Mouse (Mus musculus): ENCODE measurements around the gene Tent5b.
A peak's percentile ranks its signal among the peaks of the same experiment; 100 is the strongest.

Gene Tent5b

DNA sequence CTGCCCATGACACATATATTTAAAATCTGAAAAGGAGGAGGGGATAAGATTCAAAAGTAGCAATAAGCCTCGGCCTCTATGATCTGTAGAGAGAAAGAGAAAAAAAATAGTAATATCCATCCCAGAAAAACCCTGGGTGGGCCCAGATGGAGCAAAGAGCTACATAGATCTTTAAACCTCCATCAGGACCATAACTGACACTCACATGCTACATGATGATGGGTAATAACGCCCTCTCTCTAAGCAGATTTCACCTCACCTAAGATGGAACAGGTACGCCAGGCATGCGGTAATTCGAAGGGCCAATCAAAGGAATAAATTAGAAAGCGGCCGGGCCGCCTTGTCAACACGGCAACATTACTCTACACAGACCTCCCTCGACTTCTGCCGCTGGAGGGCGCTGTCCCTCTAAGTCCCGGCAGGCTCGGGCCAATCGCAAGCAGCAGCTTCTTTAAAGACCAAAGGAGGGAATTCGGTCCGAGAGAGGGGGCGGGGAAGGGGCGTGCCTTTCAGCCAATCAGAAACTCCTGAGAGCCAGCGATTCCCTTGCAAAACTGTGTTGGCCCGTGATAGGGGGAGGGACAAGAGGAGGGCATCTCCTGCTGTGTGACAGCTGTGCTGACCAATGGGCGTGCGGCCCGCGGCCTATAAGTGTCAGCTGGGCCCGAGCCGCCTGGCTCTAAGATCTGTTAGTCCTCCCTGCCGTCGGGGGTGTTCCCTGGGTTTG lies at the start of gene Tent5b:
Gene Tent5b (plus strand): TSS at position 675 of the 727 bp plus-strand sequence.
- peak; percentile 99 for DNase-seq

DNA sequence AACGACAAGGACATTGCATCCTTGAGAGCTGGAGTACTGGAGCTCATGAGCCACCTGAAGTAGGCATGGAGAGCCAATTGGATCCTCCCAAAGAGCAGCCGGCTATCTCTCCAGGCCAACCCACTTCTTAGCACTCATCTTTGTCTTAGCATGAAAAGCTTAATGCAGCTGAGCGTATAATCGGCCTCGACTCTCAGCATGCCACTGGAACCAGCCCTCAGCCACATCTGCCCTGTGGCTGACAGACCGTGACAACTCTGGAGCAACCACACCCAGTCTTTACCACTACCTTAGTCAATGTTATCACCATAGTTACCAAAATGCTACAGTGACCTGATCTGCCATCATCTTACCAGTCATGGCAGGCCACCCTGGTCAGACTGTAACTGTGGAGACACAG lies 48.4 kb upstream of the Tent5b start:
- DNase-seq: no peak

DNA sequence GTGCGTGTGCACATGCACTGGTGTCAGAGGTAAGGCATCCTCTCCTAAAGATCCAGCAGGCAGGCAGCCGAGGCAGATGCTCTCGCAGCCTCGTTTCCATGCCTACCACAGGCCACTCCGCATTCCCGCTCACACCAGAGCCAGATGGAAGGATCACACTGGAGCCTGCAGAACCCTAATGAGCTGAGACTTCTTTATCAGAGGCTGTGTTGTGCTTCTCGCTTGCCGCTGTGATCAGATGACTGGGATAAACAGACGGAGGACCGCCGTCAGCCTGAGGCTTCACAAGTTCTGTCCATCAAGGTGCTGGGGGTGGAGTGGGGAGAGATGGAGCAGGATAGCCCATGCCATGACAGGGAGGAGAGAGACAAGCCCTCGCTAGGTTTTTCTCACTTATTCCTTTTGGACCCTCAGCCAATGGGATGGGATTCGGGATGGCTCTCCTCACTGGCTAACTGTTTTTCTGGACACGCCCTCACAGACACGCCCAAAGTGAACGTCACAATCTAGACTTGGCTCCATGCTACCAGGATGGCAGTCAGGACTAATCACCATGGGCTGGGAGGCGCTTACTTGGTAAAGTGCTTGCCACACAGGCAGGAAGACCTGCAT lies 47.3 kb upstream of the Tent5b start:
- DNase-seq: no peak

DNA sequence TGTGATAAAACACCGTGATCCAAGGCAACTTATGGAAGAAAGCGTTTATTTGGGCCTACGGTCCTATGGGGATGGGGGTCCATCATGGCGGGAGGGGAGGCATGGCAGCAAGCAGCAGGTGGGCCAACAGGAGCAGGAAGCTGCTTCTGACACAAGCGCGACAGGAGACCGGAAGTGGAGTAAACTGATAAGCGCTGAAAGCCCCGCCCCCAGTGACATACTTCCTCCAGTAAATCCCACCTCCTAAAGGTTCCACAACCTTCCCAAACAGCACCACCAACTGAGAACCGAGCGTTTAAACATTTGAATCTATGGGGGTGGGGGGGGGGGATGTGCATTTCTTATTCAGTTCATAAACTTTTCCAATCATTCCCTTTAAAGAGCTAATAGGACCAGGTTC lies 44.0 kb upstream of the Tent5b start:
- no peak for DNase-seq

DNA sequence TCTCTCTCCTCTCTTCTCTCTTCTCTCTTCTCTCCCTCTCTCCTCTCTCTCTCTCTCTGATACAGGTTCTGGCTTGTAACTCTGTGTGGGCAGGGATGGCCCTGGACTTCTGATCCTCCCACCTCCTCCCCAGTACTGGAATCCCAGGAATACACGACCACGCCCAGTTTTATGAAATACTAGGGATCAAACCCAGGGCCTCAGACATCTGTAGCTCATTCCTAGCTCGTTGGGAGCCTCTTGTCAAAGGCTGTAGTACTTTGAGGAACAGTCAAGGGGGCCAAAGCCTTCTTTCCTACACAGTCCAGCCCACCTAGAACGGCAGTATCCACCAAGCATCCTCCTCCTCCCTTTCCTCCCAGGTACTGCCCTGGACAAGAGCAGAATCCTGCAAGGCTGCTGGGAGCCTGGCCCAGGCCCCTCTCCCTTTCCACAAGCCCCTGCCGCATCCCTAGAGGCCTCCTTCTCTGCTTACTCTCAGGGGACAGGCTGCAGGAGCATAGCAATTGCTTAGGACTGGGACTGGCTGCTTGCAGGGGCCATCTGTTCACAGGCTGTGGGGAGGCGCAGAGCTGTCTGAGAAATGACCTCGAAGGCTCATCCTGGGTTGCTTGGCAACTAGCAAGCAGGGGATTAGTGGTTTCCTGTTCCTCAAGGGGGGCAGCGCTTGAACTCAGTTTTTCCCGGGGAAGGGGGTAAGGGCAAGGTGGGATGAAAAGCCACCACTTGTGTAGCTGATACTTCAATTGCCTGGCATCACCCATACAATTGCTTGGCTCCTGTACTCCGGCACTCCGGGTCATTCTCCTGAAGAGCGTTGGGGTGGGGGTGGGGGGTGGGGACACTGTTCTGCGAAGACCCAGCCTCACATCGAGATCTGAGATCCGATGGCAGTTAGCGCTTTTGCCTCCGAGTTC lies 40.2 kb upstream of the Tent5b start:
- DNase-seq: peak; percentile 29

DNA sequence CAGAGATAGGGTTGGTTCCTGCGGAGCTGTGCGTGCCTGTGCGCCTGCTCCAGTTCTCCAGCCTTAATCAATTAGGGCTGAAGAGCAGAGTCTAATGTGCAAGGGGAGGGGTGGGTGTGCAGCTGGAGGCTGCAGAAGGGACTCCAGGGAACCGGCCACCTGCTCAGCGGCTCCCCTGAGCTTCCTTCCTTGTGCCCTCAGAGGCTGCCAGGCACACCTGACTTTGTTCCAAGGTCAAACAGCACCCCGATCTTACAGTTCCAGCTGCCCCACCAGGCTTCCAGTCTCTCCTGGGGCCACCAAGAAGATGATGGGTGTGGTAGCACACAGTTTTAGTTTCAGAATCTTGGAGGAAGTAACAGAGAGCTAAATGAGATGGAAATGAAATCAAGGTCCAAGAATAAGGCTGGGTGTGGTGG lies 39.5 kb upstream of the Tent5b start:
- no peak for DNase-seq

DNA sequence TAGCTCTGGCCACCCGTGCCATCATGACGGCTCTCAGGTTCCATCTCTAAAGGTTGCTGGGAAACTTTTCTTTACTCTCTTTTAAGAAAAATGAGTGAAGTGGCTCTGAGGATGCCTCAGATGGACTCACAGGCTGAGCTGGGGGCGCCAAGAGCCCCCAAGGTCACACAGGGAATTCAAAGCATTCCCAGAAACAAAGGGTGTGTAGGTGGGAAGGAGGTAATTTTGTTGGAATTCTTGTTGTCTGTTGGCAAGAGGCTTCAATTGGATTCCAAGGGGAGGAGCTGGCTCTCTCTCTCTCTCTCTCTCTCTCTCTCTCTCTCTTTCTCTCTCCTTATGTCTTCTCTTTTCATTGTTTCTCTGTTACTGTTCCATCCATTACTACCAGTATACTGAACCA lies 37.7 kb upstream of the Tent5b start:
- no peak for DNase-seq

DNA sequence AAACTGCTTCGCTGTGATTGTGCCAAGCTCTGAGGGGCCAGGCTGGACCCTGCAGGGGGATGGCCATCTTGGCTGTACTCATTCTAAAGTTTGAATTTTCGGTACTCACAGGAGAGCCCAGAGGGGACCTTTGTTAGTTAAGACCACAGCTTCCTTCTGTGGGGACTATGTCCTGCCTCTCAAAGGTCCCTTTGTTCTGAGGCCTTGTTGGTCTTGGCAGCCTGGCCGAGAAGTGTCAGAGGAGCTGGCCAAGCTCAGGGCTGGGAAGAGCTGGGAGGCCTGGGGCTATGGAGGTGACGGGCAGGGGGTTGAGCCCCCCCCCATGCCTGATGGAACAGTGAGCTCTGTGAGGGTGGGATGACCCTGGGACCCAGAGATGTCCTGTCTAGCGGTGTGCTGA lies 36.8 kb upstream of the Tent5b start:
- DNase-seq: no peak

DNA sequence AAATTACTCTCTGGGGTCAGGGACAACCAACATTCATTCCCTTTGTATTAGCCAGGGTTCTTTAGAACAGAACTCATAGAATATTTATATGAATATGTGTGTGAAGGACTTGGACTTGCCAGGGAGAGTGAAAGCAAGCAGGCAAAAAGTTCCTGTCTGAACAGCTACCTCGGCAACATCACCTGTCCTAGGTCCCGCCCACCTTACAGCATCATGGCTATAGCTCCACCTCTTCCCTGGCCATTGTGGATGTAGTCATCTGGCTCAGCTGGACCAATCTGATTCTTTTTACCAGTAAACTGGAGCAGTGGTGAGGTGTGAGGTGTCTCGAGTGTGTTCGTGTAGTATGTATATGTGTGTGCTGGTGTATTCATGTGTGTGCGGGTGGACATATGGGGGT lies 34.2 kb upstream of the Tent5b start:
- DNase-seq: no peak

DNA sequence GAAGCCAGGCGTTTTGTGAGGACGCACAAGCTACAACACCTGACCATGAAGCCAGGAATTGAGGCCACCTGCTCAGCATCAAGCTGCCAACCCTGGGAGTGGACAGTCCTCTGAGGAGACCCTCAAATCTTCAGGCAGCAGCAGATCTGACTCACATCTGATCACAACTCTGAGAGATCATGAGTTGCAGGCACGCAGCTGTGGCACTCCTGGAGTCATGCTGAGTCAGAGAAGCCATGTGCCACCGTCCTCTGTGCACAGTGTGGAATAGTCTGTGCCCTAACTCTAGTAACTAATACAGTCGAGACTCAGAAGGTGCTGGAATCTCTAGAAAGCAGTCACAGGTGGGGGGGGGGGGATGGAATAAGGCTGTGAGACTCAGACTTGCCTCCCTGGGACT lies 32.6 kb upstream of the Tent5b start:
- no peak for DNase-seq

DNA sequence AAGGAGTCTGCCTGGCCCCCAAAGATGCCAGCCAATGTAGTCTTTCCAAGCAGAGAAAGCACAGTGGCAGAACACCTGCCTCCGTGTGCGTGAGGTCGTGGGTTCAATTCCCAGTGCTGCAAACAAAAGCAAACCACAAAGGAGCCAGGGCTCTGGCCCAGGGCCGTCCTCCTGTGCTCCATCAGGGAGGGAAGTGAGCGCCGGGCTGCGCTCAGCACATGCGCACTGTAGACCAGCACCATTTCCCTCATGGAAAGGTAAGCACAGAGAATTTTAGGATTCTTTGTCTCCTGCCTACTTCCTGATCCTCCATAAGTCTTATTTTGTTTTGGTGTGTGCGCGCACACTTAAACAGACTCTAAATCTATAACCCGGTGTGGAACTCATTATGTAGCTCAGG lies 32.0 kb upstream of the Tent5b start:
- DNase-seq: no peak

DNA sequence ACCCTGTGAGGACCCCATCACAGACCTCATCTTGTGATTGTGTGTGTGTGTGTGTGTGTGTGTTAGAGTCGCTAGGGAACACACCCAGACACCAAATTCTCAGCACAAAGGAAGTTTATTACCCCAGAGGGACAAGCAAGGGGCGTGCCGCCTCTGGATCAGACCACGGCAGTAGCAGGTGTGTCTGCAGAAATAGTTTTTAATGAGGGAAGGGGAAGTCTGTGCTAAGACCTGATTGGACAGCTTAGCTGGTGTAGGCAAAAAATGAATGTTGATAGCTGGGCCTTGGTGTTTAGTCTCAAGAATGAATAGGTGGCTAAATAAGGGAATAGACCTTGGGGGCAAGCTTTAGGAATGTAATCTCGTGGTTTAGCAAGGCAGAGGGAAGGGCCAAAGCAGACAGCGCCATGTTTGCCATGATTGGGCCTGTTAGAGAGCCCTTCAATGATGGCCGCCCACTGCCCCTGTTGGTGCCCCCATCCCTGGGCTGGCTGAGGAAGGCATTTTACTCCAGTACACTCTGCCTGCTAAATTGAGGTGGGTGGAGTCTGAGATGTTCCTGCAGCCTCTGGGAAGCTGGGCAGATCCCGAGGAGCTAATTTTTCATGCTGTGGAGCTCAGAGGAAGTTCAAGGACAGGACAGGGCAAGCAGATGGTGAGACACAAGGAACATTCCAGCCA lies 31.1 kb upstream of the Tent5b start:
- DNase-seq: no peak

DNA sequence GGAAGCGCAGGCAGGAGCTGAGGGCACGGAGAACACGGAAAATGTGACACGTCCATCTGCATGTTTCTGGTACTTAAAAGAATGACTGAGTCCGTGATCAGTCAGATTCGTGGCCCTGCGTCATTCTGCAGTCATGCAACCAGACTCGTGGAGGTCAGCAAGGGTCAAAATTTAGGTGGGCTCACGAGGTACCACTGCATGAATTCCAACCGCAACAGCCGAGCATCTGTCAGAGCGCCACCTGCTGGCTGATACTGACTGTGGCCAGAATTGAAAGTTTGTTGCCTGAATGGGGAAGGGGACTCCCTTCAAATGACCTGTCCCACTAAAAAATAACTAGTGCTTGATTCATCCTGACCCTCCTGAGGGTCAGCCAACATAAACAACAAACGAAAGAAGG lies 30.2 kb upstream of the Tent5b start:
- DNase-seq: peak; percentile 56

DNA sequence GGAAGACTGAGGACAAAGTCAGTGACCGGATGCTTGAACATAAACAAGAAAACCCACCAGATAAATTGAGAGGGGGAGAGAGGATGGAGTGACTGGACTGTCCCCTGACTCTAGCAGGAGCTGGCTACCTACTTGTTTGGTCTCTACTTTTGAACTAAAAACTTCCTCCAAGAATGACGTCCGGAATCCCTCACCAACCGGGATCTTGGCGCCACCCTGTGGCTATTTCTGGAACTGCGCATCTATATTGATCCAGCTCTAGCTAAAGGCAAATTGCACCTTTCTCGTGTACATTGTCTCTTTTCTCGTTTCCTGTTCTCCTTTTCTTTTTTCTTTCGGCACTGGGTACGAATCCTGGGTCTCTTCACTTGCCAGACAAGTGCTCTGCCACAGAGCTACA lies 28.4 kb upstream of the Tent5b start:
- peak; percentile 86 for DNase-seq

DNA sequence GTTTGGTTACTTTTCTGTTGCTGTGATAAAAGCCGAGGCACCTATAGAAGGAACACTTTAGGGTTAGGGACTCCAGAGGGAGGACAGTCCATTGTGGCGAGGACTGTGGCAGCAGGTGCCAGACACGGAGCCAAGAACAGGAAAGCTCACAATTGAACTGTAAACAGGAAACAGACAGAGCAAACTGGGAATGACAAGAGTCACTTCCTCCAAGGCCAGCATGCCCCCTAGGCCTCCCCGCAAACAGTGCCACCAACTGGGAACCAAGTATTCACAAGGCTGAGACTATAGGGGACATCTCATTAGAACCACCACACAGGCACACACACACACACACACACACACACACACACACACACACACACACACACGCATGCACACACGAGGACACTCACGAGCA lies 27.5 kb upstream of the Tent5b start:
- DNase-seq: no peak

DNA sequence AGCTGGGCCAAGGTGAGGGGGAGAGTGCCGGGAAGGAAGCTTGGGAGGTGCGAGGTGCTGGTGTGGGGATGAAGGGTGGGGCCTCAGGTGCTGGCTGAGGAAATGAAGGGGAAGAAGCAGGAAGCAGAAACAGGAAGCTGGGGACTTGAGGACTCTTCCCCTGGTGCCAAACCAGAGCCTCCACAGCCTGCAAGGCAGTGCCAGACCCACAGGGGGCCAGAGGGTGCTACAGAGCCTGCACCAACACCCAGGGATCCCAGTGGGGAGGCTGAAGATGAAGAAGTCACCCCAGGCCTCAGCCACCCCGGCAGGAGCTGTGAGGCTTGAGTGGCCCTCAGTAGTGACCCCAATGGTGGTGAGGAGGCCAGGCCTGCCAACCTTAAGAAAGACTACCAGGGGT lies 21.9 kb upstream of the Tent5b start:
- DNase-seq: no peak

DNA sequence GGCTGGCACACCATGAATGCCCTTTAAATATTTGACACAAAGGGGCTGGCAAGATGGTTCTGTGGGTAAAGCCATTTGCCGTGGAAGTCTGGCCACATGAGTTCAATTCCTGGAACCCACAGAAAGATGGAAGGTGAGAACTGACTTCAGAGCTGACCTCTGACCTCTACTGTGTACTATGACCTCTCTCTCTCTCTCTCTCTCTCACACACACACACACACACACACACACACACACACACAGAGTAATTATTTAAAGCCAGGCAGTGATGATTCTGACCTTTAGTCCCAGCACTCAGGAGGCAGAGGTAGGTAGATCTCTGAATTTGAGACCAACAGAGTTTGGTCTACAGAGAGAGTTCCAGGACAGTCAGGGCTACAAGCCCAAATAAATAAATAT lies 19.9 kb upstream of the Tent5b start:
- DNase-seq: no peak

DNA sequence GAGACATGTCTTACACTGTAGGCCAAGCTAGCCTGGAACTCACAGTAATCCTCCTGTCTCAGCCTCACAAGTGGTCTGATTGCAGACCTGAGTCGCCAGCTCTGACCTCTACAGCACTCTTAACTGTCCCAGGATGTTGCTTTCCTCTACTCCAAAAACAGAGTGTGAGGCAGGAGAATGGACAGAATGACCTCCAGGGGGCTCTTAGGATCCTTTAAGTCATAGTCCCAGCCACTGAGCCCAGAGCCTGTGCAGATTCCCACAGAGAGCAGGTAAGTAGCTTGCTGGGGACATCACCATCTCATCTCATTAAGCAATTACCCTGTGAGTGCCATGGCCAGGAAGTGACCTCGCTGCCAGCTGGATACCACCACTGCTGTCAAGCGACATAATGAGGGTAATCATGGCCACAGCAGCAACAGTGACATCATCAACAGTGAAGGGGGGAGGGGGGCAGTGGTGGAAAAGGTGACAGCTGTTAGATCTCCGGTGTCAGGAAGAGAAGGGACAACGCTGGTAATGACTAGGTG lies 19.1 kb upstream of the Tent5b start:
- DNase-seq: no peak

DNA sequence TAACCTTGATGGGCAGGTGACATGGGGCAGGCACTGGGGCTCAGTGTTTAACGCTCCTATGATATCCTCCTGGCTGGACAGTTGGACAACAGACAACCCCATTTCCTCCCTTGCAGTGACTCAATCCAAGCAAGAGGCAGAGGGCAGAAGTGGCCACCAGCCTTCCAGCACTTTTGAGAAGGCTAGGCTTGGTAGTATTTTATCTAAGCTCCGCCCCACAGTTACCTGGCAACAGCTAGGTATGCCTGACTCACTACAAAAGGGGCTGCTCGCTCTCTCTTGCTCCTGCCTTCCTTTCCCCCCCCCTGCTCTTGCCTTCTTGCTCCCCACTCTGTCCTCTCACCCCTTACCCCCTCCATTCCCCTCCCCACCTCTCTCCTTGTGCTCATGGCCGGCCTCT lies 18.6 kb upstream of the Tent5b start:
- no peak for DNase-seq

DNA sequence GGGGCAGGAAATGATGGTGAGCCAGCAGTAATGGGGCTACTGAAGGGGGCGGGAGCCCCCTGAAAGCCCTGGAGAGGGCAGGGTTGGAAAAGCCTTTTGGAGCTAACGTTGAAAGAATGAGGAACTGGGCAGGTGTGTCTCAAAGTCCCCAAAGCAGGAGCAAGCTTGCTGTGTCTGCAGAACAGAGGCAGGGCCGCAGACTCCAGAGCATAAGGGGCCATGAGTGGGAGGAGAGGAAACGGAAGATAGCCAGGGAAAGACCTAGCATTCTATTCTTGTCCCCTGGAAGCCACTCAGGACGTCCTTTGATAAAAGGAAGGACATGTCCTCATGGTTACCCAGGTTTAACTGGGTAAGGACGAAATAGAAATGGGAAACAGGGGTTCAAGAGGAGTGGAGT lies 16.7 kb upstream of the Tent5b start:
- peak; percentile 37 for DNase-seq

DNA sequence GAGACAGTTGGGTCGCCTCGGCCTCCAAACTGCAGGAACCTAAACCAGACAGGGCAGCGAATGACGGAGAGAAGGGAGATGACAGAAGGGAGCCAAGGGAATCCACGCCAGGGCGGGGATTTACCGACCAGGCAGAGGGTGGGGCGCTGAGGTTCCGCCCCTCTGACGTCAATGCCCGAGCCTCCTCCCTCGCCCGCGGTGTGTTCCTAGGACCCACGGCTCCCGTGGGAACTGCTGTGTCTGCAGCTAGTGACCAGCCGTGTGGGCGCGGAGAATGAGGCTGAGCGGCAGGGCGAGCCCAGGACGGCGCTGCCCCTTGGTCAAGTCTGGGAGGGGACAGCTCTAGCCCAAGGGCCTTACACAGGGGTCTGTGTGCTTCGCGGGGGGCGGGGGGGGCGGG lies 11.9 kb upstream of the Tent5b start:
- peak; percentile 91 for DNase-seq

DNA sequence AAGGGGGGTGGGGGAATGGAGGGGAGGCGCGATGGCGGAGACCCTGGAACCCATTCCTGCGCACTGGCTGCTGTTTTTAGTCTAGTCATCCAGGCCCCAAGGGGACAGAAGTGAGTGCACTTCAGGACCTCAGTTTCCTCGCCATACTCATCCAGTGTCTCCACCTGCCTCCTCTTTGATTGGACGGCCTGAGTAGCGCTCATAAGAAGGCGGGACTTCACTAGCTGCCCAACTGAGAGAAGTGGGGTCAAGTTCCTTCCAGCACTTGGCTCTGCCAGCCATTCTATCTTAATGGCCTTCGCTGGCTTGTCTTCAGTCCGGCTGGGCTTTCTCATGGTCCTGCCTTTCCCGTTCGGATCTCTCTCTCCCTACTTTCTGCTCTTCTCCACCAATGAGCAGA lies 10.8 kb upstream of the Tent5b start:
- DNase-seq: no peak

Data from kidney, postnatal 14 days (tissue).